Mouse (Mus musculus) embryonic fibroblast, embryonic 13.5 days (primary cell): ENCODE results near the gene Snrpa1.

ENCODE experiments used
- CTCF ChIP-seq: IDR thresholded peaks from 2 replicates; pipeline ENCODE4 v1.5.1; 2011; ENCODE audit warnings: mild to moderate bottlenecking, control low read depth, low read length, moderate library complexity, borderline replicate concordance; ENCODE audit not compliant: insufficient read depth
- POLR2A ChIP-seq: IDR thresholded peaks from 2 replicates; pipeline ENCODE4 v1.6.1; 2011; ENCODE audit warnings: low read depth, mild to moderate bottlenecking, control low read depth, low read length, moderate library complexity

GRCm38 (mm10) chr7:66038261-66038660, 20.5 kb upstream of the Snrpa1 start:
- no peak for TF ChIP-seq CTCF
- TF ChIP-seq POLR2A, result no peak
